Mouse (Mus musculus) gastrocnemius, postnatal 10 days (tissue): ENCODE measurements around the gene Trio. TPM values are rescaled to one million over a fixed set of nuclear protein-coding genes. Genes with fewer than 3 reads are reported as not detected.

ENCODE experiments used
- DNase-seq: peaks from one replicate; pipeline ENCODE4 v3.0.0; 2021; ENCODE audit warnings: mixed read lengths
- total RNA-seq, 2 experiments: library from RNA; stranded (reverse); gene quantifications; 2 replicates each; pipeline ENCODE4 v1.2.3; 2021

The Trio gene
- total RNA-seq, 2 experiments from 2014 or later = 56.2 to 79.7 TPM

- DNase-seq = peak; percentile 36
Observed at GRCm38 (mm10) chr15:27920751-27921150, 104.9 kb downstream of the Trio start.

GRCm38 (mm10) chr15:27919540-27919939 is 106.1 kb downstream of the Trio start:
- DNase-seq = peak; percentile 36

GRCm38 (mm10) chr15:27918798-27919197 is 106.8 kb downstream of the Trio start:
- DNase-seq = no peak

GRCm38 (mm10) chr15:27916204-27916603 is 109.4 kb downstream of the Trio start:
- DNase-seq = no peak

- no peak for DNase-seq
Observed at GRCm38 (mm10) chr15:27913013-27913412, 112.6 kb downstream of the Trio start.

GRCm38 (mm10) chr15:27911196-27911595 is 114.5 kb downstream of the Trio start:
- DNase-seq = no peak

- DNase-seq = no peak
Observed at GRCm38 (mm10) chr15:27910179-27910578, 115.5 kb downstream of the Trio start.

GRCm38 (mm10) chr15:27907649-27908048 is 118.0 kb downstream of the Trio start:
- no peak for DNase-seq

- no peak for DNase-seq
Observed at GRCm38 (mm10) chr15:27906409-27906808, 119.2 kb downstream of the Trio start.

GRCm38 (mm10) chr15:27905341-27905740 is 120.3 kb downstream of the Trio start:
- DNase-seq = peak; percentile 46

GRCm38 (mm10) chr15:27904346-27905005 is 121.2 kb downstream of the Trio start:
- DNase-seq = no peak

GRCm38 (mm10) chr15:27901200-27901599 is 124.4 kb downstream of the Trio start:
- no peak for DNase-seq

GRCm38 (mm10) chr15:27898795-27899406 is 126.7 kb downstream of the Trio start:
- no peak for DNase-seq

- no peak for DNase-seq
Observed at GRCm38 (mm10) chr15:27894112-27894511, 131.5 kb downstream of the Trio start.

GRCm38 (mm10) chr15:27892029-27892428 is 133.6 kb downstream of the Trio start:
- no peak for DNase-seq

GRCm38 (mm10) chr15:27890666-27891065 is 135.0 kb downstream of the Trio start:
- DNase-seq = no peak

- DNase-seq = no peak
Observed at GRCm38 (mm10) chr15:27888153-27888552, 137.5 kb downstream of the Trio start.

- no peak for DNase-seq
Observed at GRCm38 (mm10) chr15:27886992-27887391, 138.7 kb downstream of the Trio start.

GRCm38 (mm10) chr15:27884347-27885250 is 141.0 kb downstream of the Trio start:
- peak; percentile 81 for DNase-seq

GRCm38 (mm10) chr15:27883881-27884280 is 141.8 kb downstream of the Trio start:
- DNase-seq = no peak

- DNase-seq = no peak
Observed at GRCm38 (mm10) chr15:27882898-27883297, 142.8 kb downstream of the Trio start.

- no peak for DNase-seq
Observed at GRCm38 (mm10) chr15:27877831-27878230, 147.8 kb downstream of the Trio start.

GRCm38 (mm10) chr15:27876327-27876726 is 149.3 kb downstream of the Trio start:
- no peak for DNase-seq
